Mouse (Mus musculus): Measurements from ENCODE around the gene Il1r2.

DNA sequence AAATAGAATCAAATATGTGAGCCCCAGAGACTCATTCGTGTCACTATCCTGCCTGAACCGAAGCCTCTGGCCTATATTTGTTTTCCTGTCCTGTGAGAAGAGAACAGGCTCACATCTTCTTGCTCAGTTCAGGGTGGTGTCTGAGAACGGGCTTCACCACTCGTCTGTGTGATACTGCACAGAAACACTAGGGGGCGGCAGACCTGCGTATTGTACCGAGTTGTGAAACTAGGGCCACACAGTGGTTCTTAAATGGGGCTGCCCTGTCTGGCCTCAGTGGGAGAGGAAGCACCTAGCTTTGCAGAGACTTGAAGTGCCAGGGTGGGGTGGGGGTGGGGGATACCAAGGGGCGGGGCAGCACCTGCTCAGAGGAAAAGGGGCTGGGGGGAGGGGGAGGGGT, 42.5 kb downstream of the Il1r2 start:
- peak; percentile 83 for TF ChIP-seq CTCF (conservative IDR thresholded peaks at IDR 0.05; ENCODE audit: low read length)
- TF ChIP-seq NANOG (IDR thresholded peaks at IDR 0.05; ENCODE audit: borderline replicate concordance, low read length) = no peak

Data from E14TG2a.4 (cell line).